Mouse (Mus musculus) G1E (cell line): ENCODE data around the gene Snrpb. TPM values are rescaled to one million over a fixed set of nuclear protein-coding genes. Genes with fewer than 3 reads are reported as not detected.
A peak's percentile ranks its signal among the peaks of the same experiment; 100 is the strongest.

ENCODE experiments used
- ATAC-seq: 2 replicates; pipeline ENCODE4 v1.8.0; 2016; ENCODE audit warnings: mild to moderate bottlenecking; ENCODE audit not compliant: insufficient number of reproducible peaks, poor library complexity, low FRiP score, severe bottlenecking; ENCODE audit errors: extremely low read depth
- DNase-seq: peaks from one replicate; pipeline ENCODE4 v3.0.0; 2012; ENCODE audit warnings: low spot score
- H3K27me3 ChIP-seq: 2 replicates; pipeline ENCODE4 v1.6.1; 2012; ENCODE audit warnings: mild to moderate bottlenecking, low read length, inconsistent platforms; ENCODE audit not compliant: insufficient read depth
- H3K36me3 ChIP-seq: replicated peaks from 2 replicates; pipeline ENCODE3; 2012; ENCODE audit warnings: mild to moderate bottlenecking, inconsistent platforms
- H3K4me1 ChIP-seq: 2 replicates; pipeline ENCODE4 v1.6.1; 2012; ENCODE audit warnings: low read depth, low read length, inconsistent platforms, mixed read lengths; ENCODE audit not compliant: insufficient read depth
- H3K4me3 ChIP-seq: 2 replicates; pipeline ENCODE4 v1.5.1; 2012; ENCODE audit warnings: low read depth, mild to moderate bottlenecking, inconsistent platforms, low read length, moderate library complexity, mixed read lengths
- H3K9me3 ChIP-seq: replicated peaks from 2 replicates; pipeline ENCODE4 v1.6.1; 2012; ENCODE audit warnings: inconsistent platforms
- CTCF ChIP-seq: IDR thresholded peaks from 2 replicates; pipeline ENCODE4 v1.5.1; 2012; ENCODE audit warnings: low read depth, low read length, inconsistent platforms, mixed read lengths
- GATA1 ChIP-seq: IDR thresholded peaks from 2 replicates; pipeline ENCODE4 v1.6.1; 2012; ENCODE audit warnings: borderline replicate concordance, low read length, inconsistent platforms, mixed read lengths
- GATA2 ChIP-seq: IDR thresholded peaks from 2 replicates; pipeline ENCODE4 v1.6.1; 2012; ENCODE audit warnings: low read depth, low read length, inconsistent platforms, borderline replicate concordance
- POLR2AphosphoS5 ChIP-seq: IDR thresholded peaks from 2 replicates; pipeline ENCODE4 v1.6.1; 2012; ENCODE audit warnings: low read depth, low read length, inconsistent platforms; ENCODE audit not compliant: insufficient replicate concordance
- TAL1 ChIP-seq: conservative IDR thresholded peaks from 2 replicates; pipeline ENCODE4 v1.6.1; 2012; ENCODE audit warnings: low read depth, low read length, inconsistent platforms, mixed read lengths
- polyA plus RNA-seq: library from polyadenylated mRNA; stranded (reverse); fragments of >175 nt; gene quantifications from 2 replicates; pipeline ENCODE4 v1.2.3, GENCODE M21; 2012
- total RNA-seq, 2 experiments: library from RNA; stranded (forward) in 1 of 2; stranded (reverse) in 1 of 2; fragments of 200-1000 nt in 1 of 2; fragments of >200 nt in 1 of 2; fragmentation: Nextera tagmentation in 1 of 2; gene quantifications; 2 replicates each; pipeline ENCODE4 v1.2.3; 2014 to 2017

Gene Snrpb
- total and polyA plus RNA-seq, 3 experiments = 112 to 707 (median 252) TPM

GRCm38 (mm10) chr2:130194894-130195293 lies 15.7 kb upstream of the Snrpb start, which contains the start of gene Tmc2:
Tmc2 (plus strand) TSS chr2:130195194.
- ATAC-seq (no peak), DNase-seq (no peak)
- Histone ChIP-seq H3K36me3 (no peaks in the 10 kb centered on the region), H3K4me3 (no peak within 1 kb of the TSS), H3K27me3 (0 out of 2 replicates have a peak, but pooled peaks cover 7% of the 10 kb centered on the region), H3K4me1 (no peaks in the 10 kb centered on the region), H3K9me3 (no peaks in the 10 kb centered on the region)
- TF ChIP-seq CTCF = no peak
- TF ChIP-seq TAL1 = no peak

GRCm38 (mm10) chr2:130188391-130188790 lies 9.2 kb upstream of the Snrpb start:
- TF ChIP-seq GATA2 (no peak), GATA1 (no peak), TAL1 (no peak), CTCF (no peak), POLR2AphosphoS5 (no peak)
- H3K27me3 ChIP-seq = peaks cover 39% of the 10 kb centered on the region
- ATAC-seq (no peak), DNase-seq (no peak)
- no peaks in the 10 kb centered on the region for H3K36me3 ChIP-seq
- no peak overlapping the region for H3K4me3 ChIP-seq
- H3K9me3 ChIP-seq = no peaks in the 10 kb centered on the region
- no peaks in the 10 kb centered on the region for H3K4me1 ChIP-seq

- H3K27me3 ChIP-seq = peaks cover 11% of the 10 kb centered on the region
- peaks cover 27% of the 10 kb centered on the region for H3K36me3 ChIP-seq
- peak overlapping the region; percentile 94 for H3K4me3 ChIP-seq
- no peaks in the 10 kb centered on the region for H3K9me3 ChIP-seq
- H3K4me1 ChIP-seq = peaks cover 32% of the 10 kb centered on the region
- peak; percentile 12 for DNase-seq
- peak; percentile 25; the same call in 1 of the 2 replicates for ATAC-seq
- no peak for TF ChIP-seq TAL1
- TF ChIP-seq POLR2AphosphoS5 = no peak
- TF ChIP-seq CTCF = no peak
Observed at GRCm38 (mm10) chr2:130179507-130180019, 360 bp upstream of the Snrpb start.

- peak overlapping the region; percentile 94 for H3K4me3 ChIP-seq
- no peak; the same call in 1 of the 2 replicates for ATAC-seq
- TF ChIP-seq TAL1 = no peak
- no peak for TF ChIP-seq CTCF
- no peak for TF ChIP-seq GATA2
- peaks cover 39% of the 10 kb centered on the region for H3K36me3 ChIP-seq
- H3K4me1 ChIP-seq = peaks cover 32% of the 10 kb centered on the region
- DNase-seq = peak; percentile 25
- H3K27me3 ChIP-seq = 0 out of 2 replicates have a peak, but pooled peaks cover 3% of the 10 kb centered on the region
- H3K9me3 ChIP-seq = no peaks in the 10 kb centered on the region
Observed at GRCm38 (mm10) chr2:130178381-130178705, 860 bp downstream of the Snrpb start.

GRCm38 (mm10) chr2:130176820-130177219 lies 2.4 kb downstream of the Snrpb start:
- Histone ChIP-seq H3K36me3 (peaks cover 54% of the 10 kb centered on the region), H3K4me3 (peak overlapping the region; percentile 94), H3K4me1 (peaks cover 43% of the 10 kb centered on the region), H3K27me3 (no peaks in the 10 kb centered on the region), H3K9me3 (no peaks in the 10 kb centered on the region)
- no peak for DNase-seq
- ATAC-seq = no peak
- TF ChIP-seq POLR2AphosphoS5 (no peak), TAL1 (no peak), GATA2 (no peak), CTCF (no peak), GATA1 (no peak)

- Histone ChIP-seq H3K27me3 (no peaks in the 10 kb centered on the region), H3K4me1 (peaks cover 23% of the 10 kb centered on the region), H3K36me3 (peaks cover 93% of the 10 kb centered on the region), H3K4me3 (no peak overlapping the region), H3K9me3 (no peaks in the 10 kb centered on the region)
- no peak for DNase-seq
- no peak for ATAC-seq
- TF ChIP-seq TAL1 (no peak), GATA1 (no peak), GATA2 (no peak), CTCF (no peak), POLR2AphosphoS5 (no peak)
Observed at GRCm38 (mm10) chr2:130171674-130172073, 7.5 kb downstream of the Snrpb start.

GRCm38 (mm10) chr2:130167861-130168260 lies 11.3 kb downstream of the Snrpb start:
- H3K4me1 ChIP-seq = peaks cover 8% of the 10 kb centered on the region
- TF ChIP-seq GATA2 = no peak
- TF ChIP-seq CTCF = 0 out of 2 replicates have a peak, but pooled peaks have one; percentile 35
- TF ChIP-seq GATA1 = no peak
- no peak for TF ChIP-seq TAL1
- TF ChIP-seq POLR2AphosphoS5 = no peak
- ATAC-seq (no peak), DNase-seq (no peak)
- no peak overlapping the region for H3K4me3 ChIP-seq
- peaks cover 68% of the 10 kb centered on the region for H3K36me3 ChIP-seq
- no peaks in the 10 kb centered on the region for H3K9me3 ChIP-seq
- no peaks in the 10 kb centered on the region for H3K27me3 ChIP-seq
